Mouse (Mus musculus) limb, embryonic 10.5 days (tissue): ENCODE data around the gene Tmem185a. TPM values are rescaled to one million over a fixed set of nuclear protein-coding genes. Genes with fewer than 3 reads are reported as not detected.

Experiments used
- polyA plus RNA-seq: library from polyadenylated mRNA; unstranded; fragments of >200 nt; fragmentation: Nextera tagmentation; extraction: Ambion mirVana; gene quantifications from 2 replicates; pipeline ENCODE4 v1.2.1, GENCODE M21; 2016

Tmem185a gene
- polyA plus RNA-seq, 1 experiment from 2014 or later = 34.4 TPM

Other genes with a start within 250 kb of the Tmem185a start
- 1.1 and 1.7 TPM in 2 replicates for gene Ids, start 112.1 kb downstream of the Tmem185a start, polyA plus RNA-seq
- 24.4 and 27.5 TPM in 2 replicates for gene 1110012L19Rik, start 91.3 kb downstream of the Tmem185a start, polyA plus RNA-seq